Comparison of ENCODE assay signal across 31 mouse cellular contexts in the genomic region with DNA sequence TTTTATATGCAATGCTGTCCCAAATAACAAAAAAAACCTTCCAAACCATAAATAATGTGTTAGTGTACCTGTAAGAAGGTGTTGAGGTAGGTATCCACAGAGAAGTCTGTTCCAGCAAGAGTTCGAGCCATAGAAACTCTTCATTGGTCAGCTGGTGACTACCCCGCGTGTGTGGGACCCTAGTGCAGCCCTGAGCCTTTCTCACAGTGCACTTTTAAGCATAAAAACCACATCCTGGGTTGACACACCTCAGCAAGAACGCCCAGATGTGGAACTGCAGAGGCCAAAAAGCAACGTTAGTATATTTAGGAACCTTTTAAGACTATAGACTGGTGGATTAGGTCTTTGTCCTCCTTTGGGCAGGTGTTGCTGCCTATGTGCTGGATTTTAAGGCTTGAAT. TPM values are rescaled to one million over a fixed set of nuclear protein-coding genes. Genes with fewer than 3 reads are reported as not detected.
DNase-seq lines count a peak whose midpoint lies in the region; ATAC-seq and TF ChIP-seq lines count a peak whose summit lies in the region.
"Had no signal": no experiment of that assay in that cellular context is flagged by ENCODE, and none has a peak within 500 bp of the region (broad histone marks: within the 10 kb centered on the region; RNA-seq: fewer than 3 reads in every experiment).

No protein-coding gene starts in this region.

- no peak for TF ChIP-seq POLR2A in CH12.LX (IDR thresholded peaks at IDR 0.05; ENCODE audit: low read depth, low read length)

- peaks cover 26 to 36% of the 10 kb centered on the region in 2 experiments for H3K36me3 ChIP-seq in CH12.LX (replicated peaks in 1 of 2; ENCODE audit: control insufficient read depth in 1 of 2, insufficient read depth in 1 of 2, low read length in 1 of 2)

- TF ChIP-seq CTCF in CH12.LX (conservative IDR thresholded peaks at IDR 0.05 in 1 of 2, IDR thresholded peaks at IDR 0.05 in 1 of 2; ENCODE audit: low read depth in 2 of 2, low read length in 2 of 2), result no peak

- dilution Hi-C loops in CH12.LX (cut with MboI; ENCODE audit: extremely low pct_ligation_motif_present, extremely low pct_unique_long_range_greater_than_20kb, low sequenced_read_pairs), result no loop called here

- in situ Hi-C loops in CH12.LX (cut with MboI; ENCODE audit: low pct_ligation_motif_present, low pct_unique_long_range_greater_than_20kb, low sequenced_read_pairs), result loop anchor here (10.0 to 25.0 kb wide), 2 partner anchors 402 to 625 kb away; partner anchors contain the start of genes 1810037I17Rik and Gm10959

- no peak overlapping the region for H3K9ac ChIP-seq in CH12.LX (ENCODE audit: insufficient read depth, low read depth)
- H3K9ac ChIP-seq: embryonic facial prominence, embryonic 13.5 days; hindbrain, embryonic 15.5 days; limb, embryonic 15.5 days; liver, embryonic 13.5 days; neural tube, embryonic 12.5 days had no signal

- no peak overlapping the region for H3K4me2 ChIP-seq in CH12.LX (ENCODE audit: insufficient read depth, low read depth, poor library complexity, severe bottlenecking)
- H3K4me2 ChIP-seq: embryonic facial prominence, embryonic 13.5 days; hindbrain, embryonic 15.5 days; limb, embryonic 15.5 days; liver, embryonic 13.5 days; midbrain, embryonic 11.5 days; neural tube, embryonic 12.5 days had no signal

- peaks cover 0 to 7% of the 10 kb centered on the region in 2 experiments; a peak in 2 of 4 replicates for H3K4me1 ChIP-seq in CH12.LX (ENCODE audit: control insufficient read depth in 1 of 2, insufficient read depth in 2 of 2)

- no peaks in the 10 kb centered on the region for H3K27me3 ChIP-seq in CH12.LX (replicated peaks)
- H3K27me3 ChIP-seq: embryonic facial prominence, embryonic 13.5 days; hindbrain, embryonic 15.5 days; limb, embryonic 15.5 days; neural tube, embryonic 12.5 days; Patski had no signal

- H3K79me2 ChIP-seq in CH12.LX (replicated peaks; ENCODE audit: control insufficient read depth, extremely low read depth, insufficient read depth, poor library complexity, severe bottlenecking), result no peaks in the 10 kb centered on the region

- TF ChIP-seq RAD21 in CH12.LX (IDR thresholded peaks at IDR 0.05; ENCODE audit: low read depth, low read length), result no peak

- ATAC-seq in megakaryocyte, adult 5-6 weeks (ENCODE audit: poor library complexity, severe bottlenecking), result peak; percentile 17; the same call in 1 of the 2 replicates
- ATAC-seq: forebrain, embryonic 16.5 days; intestine, embryonic 16.5 days; midbrain, embryonic 16.5 days; Patski had no signal

- no peak overlapping the region for H3K27ac ChIP-seq in CH12.LX (ENCODE audit: insufficient read depth, low read depth)
- H3K27ac ChIP-seq: embryonic facial prominence, embryonic 13.5 days; gastrocnemius, adult 2 months; hindbrain, embryonic 10.5 days; hindbrain, embryonic 15.5 days; limb, embryonic 10.5 days; limb, embryonic 15.5 days; liver, embryonic 13.5 days; neural tube, embryonic 12.5 days had no signal

- DNase-seq in thymus, postnatal 0 days (ENCODE audit: low spot score), result peak; percentile 74
- DNase-seq in thymus, postnatal 10 days (ENCODE audit: low spot score in 2 of 2), result no peak
- no peak for DNase-seq in CH12.LX (ENCODE audit: extremely low read depth)
- DNase-seq in thymus, postnatal 4 days, result peak; percentile 24
- no peak for DNase-seq in layer of hippocampus, adult 11-12 months (ENCODE audit: low spot score)
- DNase-seq in heart, adult 8-10 months (ENCODE audit: low spot score), result no peak
- no peak for DNase-seq in cerebellum, postnatal 14 days
- DNase-seq: adrenal gland, adult 2 months; cerebellum, adult 8-10 months; gastrocnemius, adult 2 months; heart, postnatal 14 days; kidney, adult 9 months; kidney, postnatal 10 days; layer of hippocampus, adult 9-11 months; liver, embryonic 13.5 days; lung, adult 2 months; lung, postnatal 10 days; right cerebral cortex, adult 18-20 months had no signal

- H3K9me3 ChIP-seq in CH12.LX (replicated peaks; ENCODE audit: low read length), result no peaks in the 10 kb centered on the region
- H3K9me3 ChIP-seq: embryonic facial prominence, embryonic 13.5 days; hindbrain, embryonic 10.5 days; hindbrain, embryonic 15.5 days; limb, embryonic 10.5 days; limb, embryonic 15.5 days; liver, embryonic 13.5 days; neural tube, embryonic 12.5 days had no signal

- no peak overlapping the region for H3K4me3 ChIP-seq in CH12.LX (replicated peaks in 1 of 3; ENCODE audit: low read depth in 2 of 3, low read length in 2 of 3, poor library complexity in 1 of 3)
- H3K4me3 ChIP-seq: embryonic facial prominence, embryonic 13.5 days; gastrocnemius, adult 2 months; hindbrain, embryonic 10.5 days; hindbrain, embryonic 15.5 days; limb, embryonic 10.5 days; limb, embryonic 15.5 days; liver, embryonic 13.5 days; neural tube, embryonic 12.5 days had no signal

- TF ChIP-seq EP300 in CH12.LX (IDR thresholded peaks at IDR 0.05; ENCODE audit: low read length), result no peak

TF ChIP-seq in CH12.LX, 34 proteins besides CTCF, POLR2A, EP300 and RAD21:
- TF ChIP-seq TBP (conservative IDR thresholded peaks at IDR 0.05; ENCODE audit: low read depth, low read length) (peak; percentile 82), ETS1 (conservative IDR thresholded peaks at IDR 0.05; ENCODE audit: low read depth, low read length) (no peak), NELFE (IDR thresholded peaks at IDR 0.05; ENCODE audit: low read depth, low read length) (no peak), ZNF384 (IDR thresholded peaks at IDR 0.05; ENCODE audit: low read depth, low read length) (no peak), ZKSCAN1 (IDR thresholded peaks at IDR 0.05; ENCODE audit: borderline replicate concordance, low read depth, low read length) (no peak), SMC3 (IDR thresholded peaks at IDR 0.05; ENCODE audit: low read depth, low read length) (no peak), USF1 (IDR thresholded peaks at IDR 0.05; ENCODE audit: low read depth, low read length) (no peak), MAX (IDR thresholded peaks at IDR 0.05; ENCODE audit: low read length) (no peak)

RNA-seq across cellular contexts. Expression of gene Bcar3, which starts 6.7 kb away (rescaled TPM):
- polyA plus RNA-seq in thymus, postnatal 0 days (2015; fragmentation: Nextera tagmentation; extraction: Ambion mirVana), result 4.5 and 5.3 TPM in 2 replicates
- total RNA-seq in CH12.LX (2012; rRNA removed), result 47.4 and 56.9 TPM in 2 replicates
- 52.0 and 54.6 TPM in 2 replicates for total RNA-seq in CH12.LX (2014; rRNA removed)
- 55.9 and 61.2 TPM in 2 replicates for polyA plus RNA-seq in CH12.LX (2012; ENCODE audit: insufficient read length, low read depth)
- 0.46 and 1.2 TPM in 2 replicates for total RNA-seq in megakaryocyte, adult 5-6 weeks (2015)
- 1.2 and 2.0 TPM in 2 replicates for total RNA-seq in megakaryocyte, adult 5-6 weeks (2017)
- 1 to 10 TPM; 3.9 to 8.2 (median 5.2) TPM for total RNA-seq in heart, adult 8-10 months (2022)
- total RNA-seq: MEL had no signal

RNA-seq across cellular contexts. Expression of gene Dnttip2, which starts 13.0 kb away (rescaled TPM):
- 68.5 and 71.5 TPM in 2 replicates for polyA plus RNA-seq in thymus, postnatal 0 days (2015; fragmentation: Nextera tagmentation; extraction: Ambion mirVana)
- 41.9 and 62.3 TPM in 2 replicates for total RNA-seq in CH12.LX (2012; rRNA removed)
- 65.2 and 72.7 TPM in 2 replicates for total RNA-seq in CH12.LX (2014; rRNA removed)
- 121 and 141 TPM in 2 replicates for polyA plus RNA-seq in CH12.LX (2012; ENCODE audit: insufficient read length, low read depth)
- total RNA-seq in megakaryocyte, adult 5-6 weeks (2015), result 65.3 and 76.9 TPM in 2 replicates
- 81.9 and 94.7 TPM in 2 replicates for total RNA-seq in megakaryocyte, adult 5-6 weeks (2017)
- total RNA-seq in heart, adult 8-10 months (2022), result 10 to 100 TPM; 23.3 to 29.7 (median 26.1) TPM

RNA-seq across cellular contexts. Expression of gene Gclm, which starts 41.8 kb away (rescaled TPM):
- 53.6 and 63.7 TPM in 2 replicates for polyA plus RNA-seq in thymus, postnatal 0 days (2015; fragmentation: Nextera tagmentation; extraction: Ambion mirVana)
- total RNA-seq in CH12.LX (2012; rRNA removed) (26.1 and 38.4 TPM in 2 replicates), CH12.LX (2014; rRNA removed) (195 and 214 TPM in 2 replicates)
- polyA plus RNA-seq in CH12.LX (2012; ENCODE audit: insufficient read length, low read depth), result 85.4 and 108 TPM in 2 replicates
- total RNA-seq in megakaryocyte, adult 5-6 weeks (2015), result 59.2 and 67.7 TPM in 2 replicates
- total RNA-seq in megakaryocyte, adult 5-6 weeks (2017), result 20.2 and 28.8 TPM in 2 replicates
- 10 to 100 TPM; 42.6 to 75.3 (median 55.1) TPM for total RNA-seq in heart, adult 8-10 months (2022)

Comparison
In these comparisons a context has a peak if more than half of its experiments do, and no peak if none do; other contexts are left out.
1. DNase-seq: peak in thymus, postnatal 0 days (single experiment) and thymus, postnatal 4 days (single experiment); none in thymus, postnatal 10 days (0 of 2), CH12.LX (single experiment), layer of hippocampus, adult 11-12 months (single experiment), heart, adult 8-10 months (single experiment) and cerebellum, postnatal 14 days (0 of 2).
2. RNA of gene Bcar3, which starts 6.7 kb away (total RNA-seq): 47.4 to 56.9 TPM in CH12.LX; 3.9 to 8.2 TPM in heart, adult 8-10 months and 0.46 to 2.0 TPM in megakaryocyte, adult 5-6 weeks; every median in the first group is over 4 times any median in the second.